Mouse (Mus musculus): ENCODE results near the gene Pglyrp3. TPM values are rescaled to one million over a fixed set of nuclear protein-coding genes. Genes with fewer than 3 reads are reported as not detected.
"Not testable (repeated sequence)": the region's sequence is repeated elsewhere in the genome, so short reads cannot be mapped to it uniquely, and the experiment has no call there.

The Pglyrp3 gene
- not detected in 2 replicates for polyA plus RNA-seq (2015; fragmentation: Nextera tagmentation; extraction: Ambion mirVana)

- Histone ChIP-seq H3K27me3 (no peaks in the 10 kb centered on the region), H3K4me1 (replicated peaks) (no peaks in the 10 kb centered on the region), H3K27ac (no peak within 1 kb of the TSS), H3K36me3 (no peaks in the 10 kb centered on the region), H3K4me2 (replicated peaks) (no peak within 1 kb of the TSS), H3K9ac (replicated peaks) (no peak within 1 kb of the TSS), H3K4me3 (replicated peaks) (no peak within 1 kb of the TSS), H3K9me3 (no peaks in the 10 kb centered on the region)
- ATAC-seq = no peak
- WGBS = 76% methylated on average over 1 of the region's 1 CpGs
These were observed at the start of gene Pglyrp3 for GRCm38 (mm10) chr3:92014283-92014682. Gene Pglyrp3, plus strand, starts transcription at chr3:92014583.

GRCm38 (mm10) chr3:92011001-92011400 lies 3.4 kb upstream of the Pglyrp3 start:
- Histone ChIP-seq H3K4me2 (replicated peaks) (no peak overlapping the region), H3K36me3 (no peaks in the 10 kb centered on the region), H3K9ac (replicated peaks) (no peak overlapping the region), H3K4me1 (replicated peaks) (no peaks in the 10 kb centered on the region), H3K27me3 (no peaks in the 10 kb centered on the region), H3K4me3 (replicated peaks) (no peak overlapping the region), H3K9me3 (no peaks in the 10 kb centered on the region), H3K27ac (no peak overlapping the region)
- 91% methylated on average over 1 of the region's 1 CpGs for WGBS
- no peak for ATAC-seq

- H3K4me3 ChIP-seq (replicated peaks); H3K4me1 ChIP-seq (replicated peaks); H3K9me3 ChIP-seq; ATAC-seq; H3K36me3 ChIP-seq; H3K27me3 ChIP-seq; H3K9ac ChIP-seq (replicated peaks); H3K27ac ChIP-seq: not testable (repeated sequence)
- H3K4me2 ChIP-seq (replicated peaks) = peak overlapping the region; percentile 35
- 63% methylated on average over 24 of the region's 24 CpGs for WGBS
These were observed 10.2 kb downstream of the Pglyrp3 start for GRCm38 (mm10) chr3:92024541-92024940.

- no peak overlapping the region for H3K9ac ChIP-seq (replicated peaks)
- no peak overlapping the region for H3K4me3 ChIP-seq (replicated peaks)
- WGBS = 53% methylated on average over 2 of the region's 2 CpGs
- H3K9me3 ChIP-seq = no peaks in the 10 kb centered on the region
- H3K36me3 ChIP-seq = no peaks in the 10 kb centered on the region
- no peak for ATAC-seq
- H3K27ac ChIP-seq = no peak overlapping the region
- no peaks in the 10 kb centered on the region for H3K4me1 ChIP-seq (replicated peaks)
- H3K4me2 ChIP-seq (replicated peaks) = no peak overlapping the region
- H3K27me3 ChIP-seq = no peaks in the 10 kb centered on the region
These were observed 18.8 kb downstream of the Pglyrp3 start for GRCm38 (mm10) chr3:92033203-92033602.

GRCm38 (mm10) chr3:92033892-92034291 lies 19.5 kb downstream of the Pglyrp3 start:
- WGBS = 67% methylated on average over 1 of the region's 1 CpGs

GRCm38 (mm10) chr3:92050382-92051054 lies 36.1 kb downstream of the Pglyrp3 start:
- 59% methylated on average over 6 of the region's 6 CpGs for WGBS
- H3K27me3 ChIP-seq = no peaks in the 10 kb centered on the region
- ATAC-seq = no peak
- H3K36me3 ChIP-seq = no peaks in the 10 kb centered on the region
- no peak overlapping the region for H3K4me3 ChIP-seq (replicated peaks)
- no peak overlapping the region for H3K9ac ChIP-seq (replicated peaks)
- no peak overlapping the region for H3K27ac ChIP-seq
- H3K4me2 ChIP-seq (replicated peaks) = no peak overlapping the region
- H3K9me3 ChIP-seq = no peaks in the 10 kb centered on the region
- no peaks in the 10 kb centered on the region for H3K4me1 ChIP-seq (replicated peaks)

More at GRCm38 (mm10) chr3:92033892-92034291, 19.5 kb downstream of the Pglyrp3 start:
- H3K4me2 ChIP-seq (replicated peaks) = no peak overlapping the region
- no peak for ATAC-seq
- no peak overlapping the region for H3K27ac ChIP-seq
- no peaks in the 10 kb centered on the region for H3K27me3 ChIP-seq
- H3K36me3 ChIP-seq = no peaks in the 10 kb centered on the region
- H3K4me3 ChIP-seq (replicated peaks) = no peak overlapping the region
- H3K9ac ChIP-seq (replicated peaks) = no peak overlapping the region
- no peaks in the 10 kb centered on the region for H3K9me3 ChIP-seq
- no peaks in the 10 kb centered on the region for H3K4me1 ChIP-seq (replicated peaks)

GRCm38 (mm10) chr3:92080462-92081284 lies 66.3 kb downstream of the Pglyrp3 start:
- Histone ChIP-seq H3K4me1 (replicated peaks) (peaks cover 15% of the 10 kb centered on the region), H3K27ac (peak overlapping the region; percentile 97), H3K9me3 (no peaks in the 10 kb centered on the region), H3K4me2 (replicated peaks) (peak overlapping the region; percentile 79), H3K36me3 (no peaks in the 10 kb centered on the region), H3K9ac (replicated peaks) (peak overlapping the region; percentile 86), H3K4me3 (replicated peaks) (peak overlapping the region; percentile 75), H3K27me3 (peaks cover 27% of the 10 kb centered on the region)
- under 1% methylated on average over 63 of the region's 82 CpGs for WGBS
- ATAC-seq = peak; percentile 93

Small RNA genes within 50 kb of the gene (microRNA-seq; reads per million reads assigned to microRNA genes)
- gene Gm23697 = not detected
- gene Gm25145 = not detected

Other genes with a start within 250 kb of the Pglyrp3 start
- gene Lor, start 68.6 kb downstream of the Pglyrp3 start, polyA plus RNA-seq (2015; fragmentation: Nextera tagmentation; extraction: Ambion mirVana) = 2.5 and 3.7 TPM in 2 replicates
- not detected in 2 replicates for gene Prr9, start 109.4 kb downstream of the Pglyrp3 start, polyA plus RNA-seq (2015; fragmentation: Nextera tagmentation; extraction: Ambion mirVana)
- gene Lelp1, start 128.2 kb downstream of the Pglyrp3 start, polyA plus RNA-seq (2015; fragmentation: Nextera tagmentation; extraction: Ambion mirVana) = not detected in 2 replicates
- not detected in 2 replicates for gene Sprr2a1, start 201.2 kb downstream of the Pglyrp3 start, polyA plus RNA-seq (2015; fragmentation: Nextera tagmentation; extraction: Ambion mirVana)
- not detected in 2 replicates for gene Sprr2a2, start 201.3 kb downstream of the Pglyrp3 start, polyA plus RNA-seq (2015; fragmentation: Nextera tagmentation; extraction: Ambion mirVana)